Mouse (Mus musculus): Measurements from ENCODE around the gene Tmem62. TPM values are rescaled to one million over a fixed set of nuclear protein-coding genes. Genes with fewer than 3 reads are reported as not detected.
A peak's percentile ranks its signal among the peaks of the same experiment; 100 is the strongest.
"Not testable (repeated sequence)": the region's sequence is repeated elsewhere in the genome, so short reads cannot be mapped to it uniquely, and the experiment has no call there.

Tmem62 gene
- total RNA-seq (2021), result 1 to 10 TPM; 2.9 to 4.2 TPM
- long read RNA-seq, experiment 1, partial matches to known transcripts, result 0 of 3 reads
- long read RNA-seq, experiment 1, other reads (novel, unspliced or antisense), result 1 of 3 reads
- long read RNA-seq, experiment 2, partial matches to known transcripts, result 1 of 1 reads
- long read RNA-seq, experiment 2, other reads (novel, unspliced or antisense), result 0 of 1 reads

- peak; percentile 65 for DNase-seq
Measured at GRCm38 (mm10) chr2:120976990-120977925, at the start of gene Tmem62. Tmem62 (plus strand) TSS chr2:120977017.

GRCm38 (mm10) chr2:120933038-120933437 lies 43.8 kb upstream of the Tmem62 start:
- DNase-seq, result no peak

DNA sequence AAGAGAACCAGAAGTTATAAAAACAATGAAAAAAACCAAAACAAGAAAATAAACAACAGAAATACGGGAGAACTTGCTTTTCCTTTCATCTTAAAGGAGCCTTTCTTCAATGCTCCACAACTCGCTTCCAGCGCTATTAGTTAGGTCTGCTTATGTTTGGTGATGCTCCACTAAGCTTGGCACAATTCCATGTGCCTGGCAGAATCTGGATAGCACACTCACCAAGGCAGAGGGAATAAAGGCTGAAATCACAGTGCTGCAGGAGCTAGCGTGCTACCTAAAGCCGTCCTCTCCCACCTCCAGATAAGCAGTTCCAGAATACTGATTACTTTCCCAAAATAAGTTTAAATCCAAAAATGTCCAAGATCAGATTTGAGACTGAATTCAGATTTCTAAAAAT lies 25.6 kb upstream of the Tmem62 start:
- DNase-seq, result no peak

- DNase-seq, result no peak
Measured at GRCm38 (mm10) chr2:120952176-120952938, 24.5 kb upstream of the Tmem62 start.

GRCm38 (mm10) chr2:120959363-120959762 lies 17.5 kb upstream of the Tmem62 start:
- DNase-seq, result no peak

GRCm38 (mm10) chr2:120959827-120960226 lies 17.0 kb upstream of the Tmem62 start:
- no peak for DNase-seq

- DNase-seq, result no peak
Measured at GRCm38 (mm10) chr2:120960261-120960660, 16.6 kb upstream of the Tmem62 start.

DNA sequence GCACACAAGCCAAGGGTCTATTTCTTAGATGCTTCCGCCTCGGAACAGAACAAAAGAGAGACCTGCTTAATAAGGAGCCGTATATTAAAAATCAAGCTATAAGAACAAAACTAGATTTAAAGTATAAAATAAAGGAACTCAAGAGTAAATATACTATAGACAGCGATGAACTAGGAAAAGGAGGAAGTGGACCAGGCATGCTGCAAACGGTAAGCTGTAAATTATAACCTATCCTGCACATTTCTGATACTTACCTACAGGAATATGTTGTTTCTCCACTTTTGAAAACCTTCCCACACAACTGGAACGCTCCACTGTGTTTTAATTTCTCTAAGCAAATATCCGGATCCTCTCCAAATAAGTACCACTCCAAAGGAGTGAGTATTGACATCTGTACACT lies 13.7 kb upstream of the Tmem62 start:
- no peak for DNase-seq

- DNase-seq, result no peak
Measured at GRCm38 (mm10) chr2:120965486-120965885, 11.3 kb upstream of the Tmem62 start.

- DNase-seq, result no peak
Measured at GRCm38 (mm10) chr2:120970045-120970539, 6.7 kb upstream of the Tmem62 start.

GRCm38 (mm10) chr2:120970559-120971080 lies 6.2 kb upstream of the Tmem62 start, which contains the start of gene Ubr1:
Ubr1 (minus strand) TSS chr2:120970715.
- peak; percentile 87 for DNase-seq

GRCm38 (mm10) chr2:120971766-120972165 lies 5.1 kb upstream of the Tmem62 start:
- no peak for DNase-seq

GRCm38 (mm10) chr2:120972257-120972656 lies 4.6 kb upstream of the Tmem62 start:
- not testable (repeated sequence) for DNase-seq

GRCm38 (mm10) chr2:120972964-120973363 lies 3.9 kb upstream of the Tmem62 start:
- DNase-seq, result peak; percentile 7

- DNase-seq, result no peak
Measured at GRCm38 (mm10) chr2:120976308-120976707, 509 bp upstream of the Tmem62 start.

DNA sequence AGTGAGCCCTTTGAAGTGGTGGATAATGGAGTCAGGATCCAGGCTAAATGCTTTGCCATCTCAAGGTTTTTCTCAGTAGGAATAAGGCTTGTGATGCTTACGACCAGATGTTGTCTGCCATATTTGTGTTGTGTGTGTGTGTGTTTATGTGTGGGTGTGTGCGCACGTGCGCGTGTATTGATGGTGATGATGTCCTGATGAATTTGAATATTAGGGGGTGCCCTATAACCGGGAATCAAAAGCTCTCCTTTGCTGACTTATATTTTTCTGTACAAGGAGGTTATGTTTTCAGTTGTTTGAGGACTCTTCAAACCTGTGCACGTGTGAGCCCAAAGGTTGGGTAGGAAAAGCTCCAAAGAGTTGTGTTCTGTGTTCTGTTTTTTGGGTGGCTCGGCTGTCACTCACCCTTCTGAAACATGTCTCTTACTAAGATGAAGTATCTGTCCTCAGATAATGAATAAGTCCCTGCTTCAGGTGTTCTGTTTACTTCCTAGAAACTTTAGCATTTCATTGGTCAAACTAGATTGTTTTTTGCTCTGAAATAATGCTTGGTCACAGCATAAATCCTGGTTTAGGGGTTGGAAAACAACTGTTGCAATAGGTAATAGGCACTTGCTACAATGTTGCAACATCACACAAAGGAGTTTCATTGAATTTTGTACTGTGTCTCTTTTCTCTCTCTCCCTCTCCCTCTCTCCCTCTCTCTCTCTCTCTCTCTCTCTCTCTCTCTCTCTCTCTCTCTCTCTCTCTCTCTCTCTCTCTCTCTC lies 1.3 kb downstream of the Tmem62 start:
- no peak for DNase-seq

GRCm38 (mm10) chr2:120978693-120979037 lies 1.8 kb downstream of the Tmem62 start:
- no peak for DNase-seq

GRCm38 (mm10) chr2:120979819-120980218 lies 3.0 kb downstream of the Tmem62 start:
- no peak for DNase-seq

GRCm38 (mm10) chr2:120980861-120981260 lies 4.0 kb downstream of the Tmem62 start:
- no peak for DNase-seq

- no peak for DNase-seq
Measured at GRCm38 (mm10) chr2:120983611-120984010, 6.8 kb downstream of the Tmem62 start.

DNA sequence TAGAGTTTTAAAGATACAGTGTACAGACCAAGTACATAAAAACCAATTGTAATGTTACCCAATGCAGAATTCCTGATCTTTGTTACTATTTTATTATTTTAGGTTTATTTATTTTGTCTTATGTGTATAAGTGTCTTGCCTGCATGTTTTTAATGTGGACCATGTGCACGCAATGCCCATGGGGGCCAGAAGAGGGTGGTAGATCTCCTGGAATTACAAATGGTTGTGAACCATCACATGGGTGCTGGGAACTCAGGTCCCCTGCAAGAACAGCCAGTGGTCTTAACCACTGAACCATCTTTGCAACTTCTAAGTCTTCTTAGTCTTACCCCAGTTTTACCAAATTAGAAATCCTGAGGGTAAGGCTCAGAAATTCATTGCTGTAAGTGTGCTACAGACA lies 8.4 kb downstream of the Tmem62 start:
- no peak for DNase-seq

- DNase-seq, result no peak
Measured at GRCm38 (mm10) chr2:120991196-120991595, 14.4 kb downstream of the Tmem62 start.

Data from gastrocnemius, postnatal 25 days (tissue).